Mouse (Mus musculus) layer of hippocampus, adult 8-10 months (tissue): ENCODE results near the gene Ttc12. TPM values are rescaled to one million over a fixed set of nuclear protein-coding genes. Genes with fewer than 3 reads are reported as not detected.

Source experiments
- DNase-seq, 2 experiments: peaks; one replicate each; pipeline ENCODE4 v3.0.0; 2022; ENCODE audit warnings: low spot score in 2 of 2
- total RNA-seq, 4 experiments: library from RNA; stranded (reverse); gene quantifications; 2 replicates each; pipeline ENCODE4 v1.2.4; 2022

The Ttc12 gene
- total RNA-seq, 4 experiments from 2014 or later = 1.6 to 2.6 (median 2.3) TPM

- no peak for DNase-seq
These were observed 93.8 kb downstream of the Ttc12 start for GRCm38 (mm10) chr9:49392242-49392641.

Other genes starting within 250 kb of the Ttc12 start
- not detected for gene Gm4894, start 235.7 kb downstream of the Ttc12 start, total RNA-seq
- gene Drd2, start 145.6 kb downstream of the Ttc12 start, total RNA-seq = 1 to 10 TPM; 2.9 to 3.4 (median 3.1) TPM
- not detected for gene Ankk1, start 59.2 kb downstream of the Ttc12 start, total RNA-seq